Mouse (Mus musculus): ENCODE results near the gene Caly. TPM values are rescaled to one million over a fixed set of nuclear protein-coding genes. Genes with fewer than 3 reads are reported as not detected.
A peak's percentile ranks its signal among the peaks of the same experiment; 100 is the strongest.

Caly gene
- polyA plus RNA-seq, 1 experiment from 2014 or later, result 3.1 TPM

DNA sequence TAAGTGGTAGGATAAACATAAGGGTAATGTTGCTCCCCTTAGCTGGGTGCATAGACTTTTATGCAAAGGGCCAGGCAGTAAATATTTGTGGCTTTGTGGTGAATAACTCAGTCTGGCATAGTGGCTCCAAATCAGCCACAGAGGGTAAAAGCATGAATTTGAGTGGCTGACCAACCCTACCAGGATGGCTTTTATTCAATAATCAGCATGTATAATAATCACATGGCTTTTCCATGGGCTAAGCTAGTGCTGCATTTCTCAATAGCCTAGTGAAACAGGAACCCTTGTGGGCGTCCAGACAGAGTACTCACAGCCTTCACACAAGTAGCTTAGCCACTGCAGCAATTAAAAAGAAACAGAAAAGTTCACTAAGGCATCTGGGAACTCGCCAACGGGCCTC, 29.6 kb upstream of the Caly start:
- peaks cover 60% of the 10 kb centered on the region for H3K36me3 ChIP-seq
- H3K9me3 ChIP-seq, result no peaks in the 10 kb centered on the region
- no peak overlapping the region for H3K4me3 ChIP-seq
- H3K9ac ChIP-seq, result no peak overlapping the region
- H3K4me2 ChIP-seq, result no peak overlapping the region
- no peak for ATAC-seq (ENCODE audit: insufficient number of reproducible peaks, insufficient read depth, low FRiP score, low TSS enrichment, low read depth)
- no peaks in the 10 kb centered on the region for H3K27me3 ChIP-seq
- no peak overlapping the region for H3K27ac ChIP-seq
- H3K4me1 ChIP-seq, result peaks cover 8% of the 10 kb centered on the region
- WGBS, result 64% methylated on average over 3 of the region's 3 CpGs

GRCm38 (mm10) chr7:140104009-140104408, 21.7 kb upstream of the Caly start:
- Histone ChIP-seq H3K9ac (no peak overlapping the region), H3K9me3 (no peaks in the 10 kb centered on the region), H3K4me3 (no peak overlapping the region), H3K27ac (no peak overlapping the region), H3K4me1 (peaks cover 17% of the 10 kb centered on the region), H3K36me3 (peaks cover 39% of the 10 kb centered on the region), H3K27me3 (no peaks in the 10 kb centered on the region), H3K4me2 (no peak overlapping the region)
- 66% methylated on average over 4 of the region's 4 CpGs for WGBS
- ATAC-seq (ENCODE audit: insufficient number of reproducible peaks, insufficient read depth, low FRiP score, low TSS enrichment, low read depth), result no peak

GRCm38 (mm10) chr7:140101993-140102860, 19.9 kb upstream of the Caly start, which contains the start of gene Fuom:
Fuom (minus strand) TSS chr7:140102441.
- Histone ChIP-seq H3K9ac (peak within 1 kb of the TSS; percentile 69), H3K4me1 (peaks cover 17% of the 10 kb centered on the region), H3K9me3 (no peaks in the 10 kb centered on the region), H3K36me3 (peaks cover 21% of the 10 kb centered on the region), H3K4me3 (peak within 1 kb of the TSS; percentile 46), H3K27me3 (no peaks in the 10 kb centered on the region), H3K27ac (peak within 1 kb of the TSS; percentile 17; the same call in 1 of the 2 replicates), H3K4me2 (peak within 1 kb of the TSS; percentile 75)
- 1% methylated on average over 30 of the region's 30 CpGs for WGBS
- peak; percentile 87 for ATAC-seq (ENCODE audit: insufficient number of reproducible peaks, insufficient read depth, low FRiP score, low TSS enrichment, low read depth)

GRCm38 (mm10) chr7:140101498-140101897, 19.1 kb upstream of the Caly start:
- peaks cover 16% of the 10 kb centered on the region for H3K36me3 ChIP-seq
- peaks cover 17% of the 10 kb centered on the region for H3K4me1 ChIP-seq
- H3K4me2 ChIP-seq, result peak overlapping the region; percentile 75
- H3K27me3 ChIP-seq, result no peaks in the 10 kb centered on the region
- H3K27ac ChIP-seq, result no peak overlapping the region
- H3K9ac ChIP-seq, result peak overlapping the region; percentile 69
- peak overlapping the region; percentile 46 for H3K4me3 ChIP-seq
- WGBS, result 77% methylated on average over 10 of the region's 10 CpGs
- H3K9me3 ChIP-seq, result no peaks in the 10 kb centered on the region
- ATAC-seq (ENCODE audit: insufficient number of reproducible peaks, insufficient read depth, low FRiP score, low TSS enrichment, low read depth), result no peak

DNA sequence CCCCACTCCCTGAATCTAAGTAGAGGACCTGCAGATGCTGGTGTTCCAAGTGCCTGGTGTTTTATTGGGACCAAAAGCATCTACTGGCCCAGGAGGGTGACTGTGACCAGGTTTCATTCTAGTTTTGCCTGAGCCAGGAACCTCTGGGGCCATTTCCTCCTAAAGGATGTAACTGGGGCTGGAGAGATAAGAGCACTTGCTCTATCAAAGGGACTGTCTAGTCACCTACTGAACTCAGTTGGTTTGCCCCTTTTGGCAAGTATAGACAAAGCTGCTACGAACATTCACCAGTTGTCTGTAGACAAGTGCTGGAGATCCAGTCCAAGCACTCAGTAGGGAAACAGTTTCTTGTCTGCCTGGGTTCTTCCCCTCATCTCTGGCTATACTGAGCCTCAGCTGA, 16.1 kb upstream of the Caly start:
- no peak overlapping the region for H3K9ac ChIP-seq

GRCm38 (mm10) chr7:140096055-140096454, 13.7 kb upstream of the Caly start:
- no peaks in the 10 kb centered on the region for H3K27me3 ChIP-seq
- no peak overlapping the region for H3K27ac ChIP-seq
- no peaks in the 10 kb centered on the region for H3K36me3 ChIP-seq
- H3K9me3 ChIP-seq, result no peaks in the 10 kb centered on the region
- no peak for ATAC-seq (ENCODE audit: insufficient number of reproducible peaks, insufficient read depth, low FRiP score, low TSS enrichment, low read depth)
- H3K4me3 ChIP-seq, result no peak overlapping the region
- no peak overlapping the region for H3K4me2 ChIP-seq
- H3K9ac ChIP-seq, result no peak overlapping the region
- H3K4me1 ChIP-seq, result peaks cover 7% of the 10 kb centered on the region; the same call in 1 of the 2 replicates

More for the DNA sequence above, 16.1 kb upstream of the Caly start:
- Histone ChIP-seq H3K27me3 (no peaks in the 10 kb centered on the region), H3K27ac (no peak overlapping the region), H3K4me3 (no peak overlapping the region), H3K36me3 (no peaks in the 10 kb centered on the region), H3K4me1 (peaks cover 21% of the 10 kb centered on the region), H3K4me2 (no peak overlapping the region), H3K9me3 (no peaks in the 10 kb centered on the region)
- WGBS, result 93% methylated on average over 1 of the region's 1 CpGs
- ATAC-seq (ENCODE audit: insufficient number of reproducible peaks, insufficient read depth, low FRiP score, low TSS enrichment, low read depth), result no peak

GRCm38 (mm10) chr7:140095556-140095955, 13.2 kb upstream of the Caly start:
- H3K9me3 ChIP-seq, result no peaks in the 10 kb centered on the region
- no peak overlapping the region for H3K9ac ChIP-seq
- no peaks in the 10 kb centered on the region for H3K27me3 ChIP-seq
- ATAC-seq (ENCODE audit: insufficient number of reproducible peaks, insufficient read depth, low FRiP score, low TSS enrichment, low read depth), result no peak
- H3K4me2 ChIP-seq, result no peak overlapping the region
- WGBS, result 50% methylated on average over 1 of the region's 1 CpGs
- no peaks in the 10 kb centered on the region for H3K36me3 ChIP-seq
- peaks cover 7% of the 10 kb centered on the region; the same call in 1 of the 2 replicates for H3K4me1 ChIP-seq
- H3K27ac ChIP-seq, result no peak overlapping the region
- no peak overlapping the region for H3K4me3 ChIP-seq

DNA sequence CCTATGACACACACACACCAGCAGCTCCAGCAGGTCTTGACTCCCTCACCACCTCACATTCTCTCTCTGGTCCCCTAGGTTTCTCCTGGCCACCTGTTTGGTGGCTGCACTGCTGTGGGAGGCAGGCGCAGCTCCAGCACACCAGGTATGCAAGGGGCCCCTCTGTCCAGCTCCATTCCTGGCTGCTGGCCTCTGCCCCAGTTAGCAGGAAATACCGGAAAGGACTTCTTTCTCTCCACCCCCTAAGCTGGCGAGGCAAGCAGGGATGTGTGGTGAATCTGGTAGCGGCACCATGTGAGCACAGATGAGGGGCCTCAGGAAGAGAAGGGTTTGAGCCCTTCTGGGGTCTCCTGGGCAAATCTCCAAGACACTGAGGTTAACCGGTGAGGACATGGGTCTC, 12.6 kb upstream of the Caly start:
- H3K4me2 ChIP-seq, result no peak overlapping the region
- H3K9ac ChIP-seq, result 0 out of 2 replicates have a peak overlapping the region, but pooled peaks have one; percentile 21
- H3K4me1 ChIP-seq, result peaks cover 7% of the 10 kb centered on the region; the same call in 1 of the 2 replicates
- H3K4me3 ChIP-seq, result no peak overlapping the region
- no peak for ATAC-seq (ENCODE audit: insufficient number of reproducible peaks, insufficient read depth, low FRiP score, low TSS enrichment, low read depth)
- no peaks in the 10 kb centered on the region for H3K27me3 ChIP-seq
- no peaks in the 10 kb centered on the region for H3K9me3 ChIP-seq
- H3K27ac ChIP-seq, result no peak overlapping the region
- WGBS, result 56% methylated on average over 5 of the region's 5 CpGs
- H3K36me3 ChIP-seq, result no peaks in the 10 kb centered on the region

- WGBS, result 65% methylated on average over 5 of the region's 5 CpGs
- no peak within 1 kb of the TSS for H3K9ac ChIP-seq
- no peak within 1 kb of the TSS for H3K4me2 ChIP-seq
- no peak within 1 kb of the TSS for H3K4me3 ChIP-seq
- H3K27me3 ChIP-seq, result no peaks in the 10 kb centered on the region
- H3K27ac ChIP-seq, result no peak within 1 kb of the TSS
- ATAC-seq (ENCODE audit: insufficient number of reproducible peaks, insufficient read depth, low FRiP score, low TSS enrichment, low read depth), result no peak
- no peaks in the 10 kb centered on the region for H3K36me3 ChIP-seq
- no peaks in the 10 kb centered on the region for H3K9me3 ChIP-seq
- H3K4me1 ChIP-seq, result peaks cover 7% of the 10 kb centered on the region; the same call in 1 of the 2 replicates
These were observed 10.7 kb upstream of the Caly start, which contains the start of gene Prap1 for GRCm38 (mm10) chr7:140092924-140093528. Prap1 (plus strand) TSS chr7:140093395.

GRCm38 (mm10) chr7:140090601-140091000, 8.3 kb upstream of the Caly start:
- H3K27me3 ChIP-seq, result no peaks in the 10 kb centered on the region
- no peak for ATAC-seq (ENCODE audit: insufficient number of reproducible peaks, insufficient read depth, low FRiP score, low TSS enrichment, low read depth)

DNA sequence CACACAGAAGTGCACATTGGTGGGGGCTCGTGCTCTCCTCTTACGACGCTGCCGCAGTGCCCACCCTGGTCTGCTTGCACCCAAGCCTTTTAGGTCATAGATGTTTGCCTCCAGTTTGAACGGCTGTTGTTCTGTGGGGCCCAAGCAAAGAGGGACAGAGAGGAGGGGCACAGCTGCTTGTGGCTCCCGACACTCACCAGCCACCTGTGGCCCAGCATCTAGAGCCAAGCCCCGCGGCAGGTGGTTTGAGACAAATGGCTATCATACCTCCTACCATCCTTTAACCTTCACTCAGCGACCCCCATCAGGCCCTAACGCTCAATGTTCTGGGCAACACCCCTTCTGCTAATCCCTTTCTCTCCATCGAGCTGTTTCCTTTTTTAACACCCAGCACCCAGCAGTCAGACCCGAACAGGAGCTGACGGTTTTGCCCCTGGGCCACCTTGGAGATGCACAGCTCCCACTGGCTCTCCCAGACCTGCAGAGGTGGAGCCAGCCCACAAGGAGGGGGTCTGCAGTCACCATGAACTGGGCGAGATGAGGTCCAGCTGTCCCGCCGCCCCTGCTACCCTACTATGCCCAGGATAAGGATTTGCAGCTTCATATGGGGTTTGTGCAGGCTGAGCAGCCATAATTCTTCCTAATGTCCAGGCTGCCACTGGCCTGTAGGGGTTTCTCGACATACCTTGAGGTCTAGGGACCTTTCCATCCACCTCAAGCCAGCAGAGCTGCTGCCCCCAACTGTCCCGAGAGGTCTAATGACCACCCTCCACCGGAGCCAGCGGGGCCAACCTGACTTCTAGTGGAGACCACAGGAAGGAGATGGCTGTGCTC, 723 bp downstream of the Caly start:
- Histone ChIP-seq H3K36me3 (no peaks in the 10 kb centered on the region), H3K4me2 (peak overlapping the region; percentile 55), H3K9me3 (no peaks in the 10 kb centered on the region), H3K4me1 (peaks cover 13% of the 10 kb centered on the region), H3K4me3 (peak overlapping the region; percentile 35), H3K27me3 (peaks cover 48% of the 10 kb centered on the region), H3K9ac (no peak overlapping the region), H3K27ac (no peak overlapping the region)
- WGBS, result 15% methylated on average over 20 of the region's 20 CpGs
- ATAC-seq (ENCODE audit: insufficient number of reproducible peaks, insufficient read depth, low FRiP score, low TSS enrichment, low read depth), result no peak

More at GRCm38 (mm10) chr7:140090601-140091000, 8.3 kb upstream of the Caly start:
- Histone ChIP-seq H3K9ac (no peak overlapping the region), H3K27ac (no peak overlapping the region; the same call in 1 of the 2 replicates), H3K4me2 (no peak overlapping the region), H3K4me1 (peaks cover 7% of the 10 kb centered on the region; the same call in 1 of the 2 replicates), H3K36me3 (no peaks in the 10 kb centered on the region), H3K4me3 (no peak overlapping the region), H3K9me3 (no peaks in the 10 kb centered on the region)
- 66% methylated on average over 10 of the region's 10 CpGs for WGBS
